Mouse (Mus musculus) cerebellum, adult 11-12 months (tissue): Measurements from ENCODE around the gene Mfsd11.
"Not testable (repeated sequence)": the region's sequence is repeated elsewhere in the genome, so short reads cannot be mapped to it uniquely, and the experiment has no call there.

ENCODE experiments used
- DNase-seq: peaks from one replicate; pipeline ENCODE4 v3.0.0; 2022

Gene Mfsd11

DNA sequence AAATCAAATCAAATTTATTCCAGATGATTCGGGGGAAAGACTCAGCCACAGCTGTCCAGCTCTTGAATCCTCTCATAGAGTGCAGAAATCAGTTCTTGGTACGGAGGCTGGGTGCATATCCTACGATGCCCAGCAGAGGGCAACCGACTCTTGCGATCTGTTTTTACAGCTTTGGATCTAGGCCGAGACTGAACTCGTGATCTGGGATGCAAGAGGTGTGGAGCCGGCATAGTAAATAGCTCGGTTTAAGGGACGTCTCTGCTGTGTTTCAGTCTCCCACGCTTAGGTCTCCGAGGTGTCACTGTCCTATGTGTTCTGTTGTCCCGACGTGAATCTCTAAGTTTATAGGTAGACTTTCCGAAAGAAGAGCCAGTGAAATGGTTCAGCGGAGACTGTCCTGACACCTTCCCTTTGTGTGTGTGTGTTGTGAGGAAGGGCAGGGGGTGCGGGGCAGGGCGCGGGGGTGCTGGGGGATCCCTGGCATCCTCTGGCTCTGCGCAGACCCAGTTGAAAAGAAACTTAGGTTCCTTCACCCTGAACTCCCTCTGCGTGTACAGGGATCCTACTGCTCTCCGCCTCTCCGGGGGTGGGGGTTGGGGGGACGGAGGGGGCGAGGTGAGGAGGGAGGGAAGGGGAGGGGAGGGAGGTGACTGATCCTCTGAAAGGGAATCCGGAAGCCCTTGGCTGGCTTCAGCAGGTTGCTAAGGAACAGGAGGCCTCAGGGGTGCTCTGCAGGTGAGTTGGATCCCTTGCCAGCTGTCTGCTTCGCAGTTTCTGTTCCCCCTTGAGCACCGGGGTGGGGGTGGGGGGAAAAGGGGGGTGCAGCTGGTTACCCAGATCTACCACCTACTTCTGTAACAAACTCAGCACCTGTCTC lies 33.3 kb downstream of the Mfsd11 start:
- peak; percentile 71 for DNase-seq

- DNase-seq: no peak
Measured at GRCm38 (mm10) chr11:116887136-116887535, 34.9 kb downstream of the Mfsd11 start.

DNA sequence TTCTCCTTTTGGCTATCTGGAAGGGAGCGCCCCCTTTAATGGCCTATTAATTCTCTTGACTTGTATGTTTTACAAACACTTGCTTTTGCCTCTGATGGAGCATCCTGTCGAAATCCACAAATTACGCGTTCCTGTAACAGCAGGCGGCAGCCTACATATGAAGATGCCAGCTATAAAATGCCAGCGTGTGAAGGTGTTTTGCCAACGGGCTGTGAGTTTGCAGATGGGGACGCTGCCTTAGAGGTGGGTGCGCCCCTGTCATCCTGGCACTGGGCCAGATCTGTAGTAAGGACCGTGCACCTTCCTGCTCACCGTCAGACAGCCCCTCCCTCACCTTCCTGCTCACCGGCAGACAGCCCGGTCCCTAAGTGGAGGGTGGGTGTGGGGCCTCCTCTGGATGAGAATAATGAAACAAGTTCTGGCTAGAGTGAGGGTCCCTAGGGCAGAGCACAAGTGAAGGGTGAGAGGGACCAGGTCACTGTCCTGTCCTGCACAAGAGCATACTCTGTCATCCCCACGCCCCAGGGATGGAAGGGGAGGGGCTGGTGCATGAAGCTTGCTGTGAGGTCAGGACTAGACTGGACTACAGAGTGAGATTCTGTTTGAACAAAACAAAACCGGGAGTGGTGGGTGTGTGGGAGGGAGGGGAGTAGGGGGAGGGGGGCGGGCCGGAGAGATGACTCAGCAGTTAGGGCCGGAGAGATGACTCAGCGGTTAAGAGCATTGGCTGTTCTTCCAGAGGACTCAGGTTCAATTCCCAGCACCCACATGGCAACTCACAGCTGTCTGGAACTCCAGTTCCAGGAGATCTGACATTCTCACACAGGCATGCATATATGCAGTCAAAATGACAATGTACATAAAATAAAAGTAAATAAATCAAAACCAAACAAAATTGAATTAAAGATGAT lies 41.5 kb downstream of the Mfsd11 start:
- DNase-seq: no peak

DNA sequence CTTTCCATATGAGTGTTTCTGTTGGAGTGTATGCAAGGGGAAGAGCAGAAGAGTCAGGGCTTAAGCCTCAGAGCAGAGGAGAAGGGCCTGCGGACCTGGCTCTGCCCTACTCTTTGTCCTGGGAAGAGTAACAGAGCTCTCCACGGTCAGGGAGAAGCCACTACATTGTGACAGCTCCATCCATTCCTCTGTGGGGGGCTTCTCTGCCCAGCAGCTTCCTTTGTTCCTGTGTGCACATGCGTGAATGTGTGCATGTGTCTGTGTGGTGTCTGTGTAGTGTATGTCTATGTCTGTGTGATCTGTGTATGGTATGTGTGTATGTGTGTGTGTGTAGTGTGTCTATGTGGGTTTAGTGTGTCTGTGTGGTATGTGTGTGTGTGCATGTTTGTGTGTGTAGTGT lies 43.2 kb downstream of the Mfsd11 start:
- DNase-seq: no peak

- DNase-seq: no peak
Measured at GRCm38 (mm10) chr11:116899247-116899646, 47.0 kb downstream of the Mfsd11 start.

- not testable (repeated sequence) for DNase-seq
Measured at GRCm38 (mm10) chr11:116902588-116902987, 50.3 kb downstream of the Mfsd11 start.

DNA sequence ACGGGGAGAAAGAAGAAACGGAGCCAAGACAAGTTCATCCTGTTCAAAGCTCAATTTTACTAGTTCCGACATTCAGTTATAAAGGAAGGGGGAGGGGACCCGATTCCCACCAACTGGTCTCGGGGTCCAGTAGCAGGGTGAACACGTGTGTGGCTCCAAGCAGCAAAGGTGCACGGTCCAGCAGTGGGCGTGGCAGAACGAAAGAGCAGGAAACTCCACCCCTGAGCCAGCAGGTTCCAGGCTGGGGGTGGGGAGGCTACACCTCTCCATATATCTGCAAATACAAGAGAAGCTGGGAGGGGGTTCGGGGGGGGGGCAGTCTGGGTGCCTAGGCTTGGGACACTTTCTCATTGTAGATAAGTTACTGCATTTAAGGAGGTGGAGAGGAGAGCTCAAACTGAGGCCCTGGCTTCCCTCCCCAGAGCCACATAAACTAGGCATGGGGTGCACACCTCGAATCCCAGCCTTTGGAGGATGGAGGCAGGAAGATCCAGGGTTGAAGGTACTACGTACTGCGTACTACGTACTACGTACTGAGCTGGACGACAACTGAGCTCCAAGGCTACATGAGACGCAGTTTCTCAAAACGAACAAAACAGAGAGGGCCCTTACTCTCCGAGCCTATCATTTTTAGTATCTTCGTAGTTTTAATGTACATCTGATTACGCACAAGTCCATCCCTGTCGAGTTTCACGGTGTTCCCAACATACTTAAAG lies 53.7 kb downstream of the Mfsd11 start:
- DNase-seq: no peak

- no peak for DNase-seq
Measured at GRCm38 (mm10) chr11:116913573-116913972, 61.3 kb downstream of the Mfsd11 start.

DNA sequence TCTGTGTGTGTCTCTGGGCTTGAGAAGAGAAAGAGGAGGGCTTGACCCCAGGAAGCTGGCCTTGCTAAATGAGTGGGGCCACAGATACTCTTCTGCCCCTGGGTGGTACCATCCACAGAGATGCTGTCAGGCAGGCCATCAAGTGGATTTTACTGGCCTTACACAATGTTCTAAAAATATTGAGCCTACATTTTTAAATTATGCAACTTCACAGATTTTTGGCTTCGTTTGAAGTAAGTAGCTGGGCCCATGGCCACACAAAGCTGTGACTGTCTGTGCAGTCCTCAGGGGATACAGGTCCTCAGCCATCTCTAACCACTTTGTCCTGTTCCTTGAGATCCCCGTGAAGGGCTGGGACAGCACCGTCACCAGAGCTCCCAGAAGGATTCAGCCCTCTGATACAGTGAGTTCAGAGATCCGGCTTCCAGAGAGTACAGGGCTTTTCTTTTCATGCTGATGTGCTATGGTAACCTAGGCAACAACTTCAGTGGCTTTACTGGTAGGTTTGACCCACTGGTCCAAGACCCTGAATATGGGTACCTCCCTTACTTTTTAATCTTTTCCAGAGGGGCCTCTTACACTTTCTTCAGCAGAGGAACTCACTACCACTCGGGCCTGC lies 62.1 kb downstream of the Mfsd11 start:
- DNase-seq: no peak

DNA sequence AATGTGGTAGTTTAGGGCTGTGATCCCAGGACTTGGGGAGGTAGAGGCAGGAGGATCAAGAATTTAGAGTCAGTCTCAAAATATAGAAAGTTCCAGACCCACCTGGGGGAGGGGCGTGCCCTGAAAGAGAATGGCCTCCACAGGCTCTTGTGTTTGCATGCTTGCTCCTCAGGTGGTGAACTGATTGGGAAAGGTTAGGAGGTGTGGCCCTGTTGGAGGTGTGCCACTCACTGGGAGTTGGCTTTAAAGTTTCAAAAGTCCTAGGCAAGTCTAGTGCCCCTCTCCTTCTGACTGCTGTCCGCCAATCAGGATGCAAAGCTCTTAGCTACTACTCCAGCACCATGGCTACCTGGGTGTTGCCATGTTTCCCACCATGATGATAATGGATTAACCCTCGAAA lies 63.0 kb downstream of the Mfsd11 start:
- no peak for DNase-seq

GRCm38 (mm10) chr11:116917361-116917760 lies 65.1 kb downstream of the Mfsd11 start:
- no peak for DNase-seq

GRCm38 (mm10) chr11:116918323-116919185 lies 66.3 kb downstream of the Mfsd11 start, which contains the start of gene Mgat5b:
TSS of gene Mgat5b (plus strand) at chr11:116918863.
- DNase-seq: peak; percentile 73

DNA sequence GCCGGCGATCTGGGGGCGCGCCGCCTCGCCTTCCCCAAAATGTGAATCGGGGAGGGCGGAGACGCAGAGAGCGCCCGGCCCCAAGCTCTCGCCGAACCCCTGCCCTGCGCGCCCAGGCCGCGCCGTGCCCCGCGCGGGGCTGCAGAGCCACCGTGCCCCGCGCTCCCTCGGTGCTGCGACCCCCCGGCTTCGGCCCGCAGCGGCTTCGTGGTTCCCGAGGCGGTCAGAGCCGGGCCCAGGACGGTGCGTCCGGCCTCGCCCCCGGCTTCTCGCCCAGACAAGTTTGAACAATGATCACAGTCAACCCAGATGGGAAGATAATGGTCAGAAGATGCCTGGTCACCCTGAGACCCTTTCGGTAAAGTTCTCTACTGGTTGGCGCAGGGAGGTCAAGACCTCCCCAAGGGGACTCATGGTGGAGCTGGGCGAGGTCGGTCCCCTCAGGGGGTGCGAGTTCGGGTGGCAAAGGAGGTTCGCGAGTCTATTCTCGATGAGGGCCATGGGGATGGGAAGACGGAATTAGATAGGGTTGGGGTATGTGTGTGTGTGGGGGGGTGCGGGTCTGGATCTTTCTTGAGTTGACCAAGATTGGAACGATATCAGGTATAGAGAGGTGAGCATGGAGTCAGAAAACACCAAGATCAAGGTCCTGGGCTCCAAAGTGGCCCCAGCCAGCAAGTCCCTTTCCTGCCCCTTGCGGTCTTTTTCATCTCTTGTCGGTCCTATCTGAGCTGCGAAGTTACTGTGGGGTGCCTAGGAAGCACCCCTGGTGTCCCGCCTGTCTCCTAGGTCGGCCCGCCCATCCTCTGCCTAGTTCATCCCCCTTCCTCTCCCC lies 67.2 kb downstream of the Mfsd11 start:
- DNase-seq: no peak

GRCm38 (mm10) chr11:116920746-116921145 lies 68.5 kb downstream of the Mfsd11 start:
- DNase-seq: no peak

- peak; percentile 35 for DNase-seq
Measured at GRCm38 (mm10) chr11:116922058-116922457, 69.8 kb downstream of the Mfsd11 start.
